11 mouse cellular contexts compared by ENCODE assay signal in the genomic region with DNA sequence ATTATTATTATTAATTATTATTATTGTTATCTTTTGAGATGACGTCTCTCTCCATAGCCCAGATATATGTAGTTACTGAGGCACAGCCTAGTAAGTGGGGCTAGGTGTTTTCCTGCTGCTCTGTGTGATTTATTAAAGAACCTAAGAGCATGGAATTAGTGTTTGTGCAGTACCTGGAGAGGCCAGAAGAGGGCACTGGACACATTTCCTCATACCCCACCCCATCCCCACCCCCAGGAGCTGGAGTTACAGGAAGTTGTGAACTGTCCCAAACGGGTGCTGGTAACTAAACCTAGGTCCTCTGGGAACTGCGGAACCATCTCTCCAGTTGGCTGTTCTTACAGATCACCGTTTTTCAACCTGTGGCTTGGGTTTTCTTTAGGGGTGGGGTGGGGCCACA.
DNase-seq lines count a peak whose midpoint lies in the region; ATAC-seq and TF ChIP-seq lines count a peak whose summit lies in the region.
"Had no signal": no experiment of that assay in that cellular context is flagged by ENCODE, and none has a peak within 500 bp of the region (broad histone marks: within the 10 kb centered on the region; RNA-seq: fewer than 3 reads in every experiment).

No protein-coding gene starts in this region.

- no peaks in the 10 kb centered on the region for H3K9me3 ChIP-seq in G1E (replicated peaks)
- H3K9me3 ChIP-seq: heart, embryonic 13.5 days; liver, embryonic 13.5 days; neural tube, embryonic 15.5 days had no signal

- H3K36me3 ChIP-seq in G1E (replicated peaks) = no peaks in the 10 kb centered on the region
- H3K36me3 ChIP-seq: heart, embryonic 13.5 days; liver, embryonic 13.5 days; neural tube, embryonic 15.5 days had no signal

- H3K4me1 ChIP-seq in G1E (ENCODE audit: insufficient read depth, low read depth, low read length) = peaks cover 18% of the 10 kb centered on the region

- no peak overlapping the region for H3K27ac ChIP-seq in layer of hippocampus, adult 2 months
- H3K27ac ChIP-seq: liver, embryonic 13.5 days; neural tube, embryonic 15.5 days had no signal

- TF ChIP-seq CTCF in layer of hippocampus, adult 2 months (conservative IDR thresholded peaks at IDR 0.05) = peak; percentile 66
- 0 out of 2 replicates have a peak, but pooled peaks have one; percentile 17 for TF ChIP-seq CTCF in G1E (IDR thresholded peaks at IDR 0.05; ENCODE audit: low read depth, low read length)

- DNase-seq in layer of hippocampus, adult 2 months (ENCODE audit: low spot score in 2 of 2) = no peak
- no peak for DNase-seq in layer of hippocampus, adult 9-11 months
- DNase-seq in G1E (ENCODE audit: low spot score) = no peak
- peak; percentile 30 for DNase-seq in c-Kit-positive CD71-positive TER-119-positive erythroid progenitor cells, embryonic 14.5 days (ENCODE audit: low spot score)
- peak; percentile 40 for DNase-seq in retina, postnatal 1 day
- DNase-seq in left cerebral cortex, adult 9 months (ENCODE audit: low spot score in 2 of 2) = no peak
- no peak for DNase-seq in frontal cortex, postnatal 36 days (ENCODE audit: low spot score in 2 of 2)
- DNase-seq: cerebellum, adult 9-11 months; liver, embryonic 13.5 days had no signal

- H3K27me3 ChIP-seq in G1E (ENCODE audit: insufficient read depth, low read length) = peaks cover 12% of the 10 kb centered on the region
- H3K27me3 ChIP-seq: heart, embryonic 13.5 days; neural tube, embryonic 15.5 days had no signal

- H3K4me3 ChIP-seq in layer of hippocampus, adult 2 months = no peak overlapping the region
- no peak overlapping the region for H3K4me3 ChIP-seq in G1E (ENCODE audit: low read depth, low read length)
- H3K4me3 ChIP-seq: heart, embryonic 13.5 days; liver, embryonic 13.5 days; neural tube, embryonic 15.5 days had no signal

- ATAC-seq in G1E (ENCODE audit: extremely low read depth, insufficient number of reproducible peaks, low FRiP score, poor library complexity, severe bottlenecking) = no peak

Comparison
In these comparisons a context has a peak if more than half of its experiments do, and no peak if none do; other contexts are left out.
1. DNase-seq: peak in c-Kit-positive CD71-positive TER-119-positive erythroid progenitor cells, embryonic 14.5 days (single experiment) and retina, postnatal 1 day (single experiment); none in layer of hippocampus, adult 2 months (0 of 2), layer of hippocampus, adult 9-11 months (single experiment), G1E (single experiment), left cerebral cortex, adult 9 months (0 of 2) and frontal cortex, postnatal 36 days (0 of 2).